Mouse (Mus musculus) lung, postnatal 36 days (tissue): ENCODE data around the gene Cse1l.
A peak's percentile ranks its signal among the peaks of the same experiment; 100 is the strongest.

Experiments used
- DNase-seq: peaks from one replicate; pipeline ENCODE4 v3.0.0; 2022; ENCODE audit warnings: mixed read lengths

Cse1l gene

DNA sequence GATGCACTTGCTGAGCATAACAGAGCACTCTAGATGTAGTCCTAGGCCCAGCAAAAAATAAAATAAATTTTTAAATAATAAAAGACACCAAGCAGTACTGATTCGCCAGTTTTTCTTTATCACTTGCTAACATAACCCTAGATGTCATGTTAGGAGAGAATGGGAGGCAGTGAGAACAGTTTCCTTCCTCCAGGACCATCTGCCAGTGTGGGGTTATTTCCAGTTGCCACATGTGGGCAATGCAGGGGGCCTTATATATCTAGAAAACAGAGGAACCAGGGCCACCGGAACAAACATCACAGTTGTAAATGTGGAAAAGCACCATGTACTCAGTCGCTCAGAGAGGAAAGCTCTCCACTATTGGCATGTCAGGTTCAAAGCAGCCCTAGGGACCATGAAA lies 71.7 kb downstream of the Cse1l start:
- DNase-seq = no peak

DNA sequence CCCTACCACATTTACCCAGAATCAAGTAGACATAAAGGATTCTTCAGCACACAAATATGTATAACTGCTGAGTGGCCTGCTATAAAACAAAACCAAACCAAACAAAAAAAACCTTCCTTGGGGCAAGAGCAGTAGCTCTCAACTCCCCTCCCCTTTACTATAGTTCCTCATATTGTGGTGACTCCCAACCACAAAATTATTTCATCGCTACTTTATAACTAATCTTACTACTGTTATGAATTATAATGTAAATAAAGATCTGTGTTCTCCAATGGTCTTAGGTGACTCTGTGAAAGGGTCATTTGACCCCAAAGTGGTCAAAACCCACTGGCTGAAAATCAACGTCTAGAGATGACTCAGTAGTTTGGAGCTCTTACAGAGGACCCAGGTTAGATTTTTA lies 74.3 kb downstream of the Cse1l start:
- DNase-seq = no peak

DNA sequence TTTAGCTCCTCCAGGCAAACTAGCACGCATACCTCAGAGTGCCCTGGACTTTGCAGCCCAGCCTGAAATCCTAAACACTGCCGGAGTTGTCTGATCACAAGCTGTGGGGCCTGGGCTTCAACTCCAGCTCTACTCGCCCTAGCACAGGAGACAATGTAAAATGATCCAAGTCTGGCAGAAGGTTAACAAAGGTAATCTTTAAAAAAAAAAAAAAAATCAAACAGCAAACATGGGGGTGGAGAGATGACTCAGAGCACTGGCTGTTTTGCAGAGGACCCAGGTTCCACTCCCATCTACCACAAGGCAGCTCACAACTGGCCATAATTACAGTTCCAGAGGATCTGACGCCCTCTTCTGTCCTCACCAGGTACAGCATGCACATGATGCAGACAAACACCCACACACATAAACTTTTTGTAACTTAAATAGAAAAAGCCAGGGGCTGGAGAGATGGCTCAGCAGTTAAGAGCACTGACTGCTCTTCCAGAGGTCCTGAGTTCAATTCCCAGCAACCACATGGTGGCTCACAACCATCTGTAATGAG lies 77.6 kb downstream of the Cse1l start:
- no peak for DNase-seq

DNA sequence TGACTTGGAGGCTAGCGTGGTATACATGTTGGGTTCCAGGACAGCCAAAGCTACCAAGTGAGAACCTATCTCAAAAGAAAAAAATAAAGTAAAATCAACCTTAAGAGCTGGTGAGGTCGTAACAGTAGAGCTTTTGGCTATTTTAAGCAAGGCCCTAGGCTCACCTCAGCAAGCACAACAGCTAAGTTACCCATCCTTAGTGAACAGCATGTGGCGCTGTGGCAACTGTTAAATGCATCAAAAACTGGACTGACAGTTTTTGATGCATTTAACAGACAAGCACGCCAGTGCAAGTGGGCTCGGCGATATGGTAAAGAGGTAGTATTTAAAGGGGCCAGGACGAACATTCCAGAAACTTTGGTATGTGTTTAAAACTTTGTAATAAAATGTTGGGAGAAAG lies 85.0 kb downstream of the Cse1l start:
- DNase-seq = no peak

DNA sequence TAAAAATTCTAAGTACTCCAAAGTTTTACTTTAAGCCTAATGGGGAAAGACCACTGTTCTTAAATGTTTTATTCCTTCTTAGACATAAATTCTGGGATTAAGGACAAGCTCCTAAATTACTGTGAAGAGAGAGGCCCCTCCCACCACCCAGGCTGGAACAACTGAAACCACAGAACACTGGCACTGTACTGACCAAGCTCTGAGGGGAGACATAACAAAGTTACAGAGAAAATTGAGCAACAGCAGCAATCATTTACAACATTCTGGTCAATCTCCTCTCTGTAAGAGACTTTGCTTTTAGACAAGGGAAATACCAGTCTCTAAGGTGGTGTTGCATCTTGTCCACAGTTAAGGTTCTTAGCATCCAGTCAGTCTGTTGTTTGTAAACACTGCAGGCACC lies 86.1 kb downstream of the Cse1l start:
- DNase-seq = peak; percentile 57

DNA sequence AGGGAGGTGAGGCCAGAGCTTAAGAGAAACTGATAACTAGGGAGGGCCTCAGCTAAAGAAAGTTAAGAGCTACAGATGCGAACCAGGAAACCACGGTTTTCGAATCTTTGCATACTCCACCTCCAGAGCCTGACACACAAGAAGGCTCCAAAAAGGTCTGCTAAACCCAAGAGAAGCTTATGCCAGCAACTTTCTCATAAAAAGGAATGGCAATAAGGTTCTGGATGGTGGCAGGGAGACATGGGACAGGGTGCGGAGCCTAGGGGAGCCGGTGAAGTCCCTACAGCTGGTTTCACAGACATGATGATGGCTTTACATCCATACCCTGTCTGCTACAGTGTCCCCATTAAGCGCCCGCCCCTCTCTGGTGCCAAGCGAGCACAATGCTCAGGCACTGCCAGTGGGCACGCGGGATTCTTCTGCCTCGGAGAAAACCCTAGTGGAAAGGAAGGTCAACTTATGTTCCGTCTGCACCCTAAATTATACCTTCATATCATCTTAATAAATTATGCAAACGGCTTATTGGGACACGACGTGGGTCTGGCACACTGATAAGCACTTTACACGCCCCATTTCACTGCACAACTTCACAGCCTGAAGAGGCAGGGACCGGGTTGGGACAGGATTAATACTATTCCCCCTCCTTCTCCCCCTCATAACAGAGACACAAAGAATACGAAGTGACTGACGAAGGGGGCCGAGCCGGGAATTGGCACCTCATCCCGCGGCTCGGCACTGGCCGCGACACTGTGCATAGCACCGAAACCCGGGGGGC lies 89.4 kb downstream of the Cse1l start:
- DNase-seq = no peak
